Mouse (Mus musculus): ENCODE results near the gene Mettl8. TPM values are rescaled to one million over a fixed set of nuclear protein-coding genes. Genes with fewer than 3 reads are reported as not detected.

The Mettl8 gene
- polyA plus RNA-seq, 1 experiment, result 6.6 TPM

GRCm38 (mm10) chr2:70967216-70967615 is 88.2 kb downstream of the Mettl8 start:
- WGBS, result 97% methylated on average over 1 of the region's 1 CpGs

GRCm38 (mm10) chr2:70964809-70965208 is 90.6 kb downstream of the Mettl8 start:
- DNase-seq, result no peak
- no peak overlapping the region for H3K27ac ChIP-seq (ENCODE audit: insufficient read depth, low read depth, low read length)
- no peaks in the 10 kb centered on the region; the same call in 1 of the 2 replicates for H3K27me3 ChIP-seq (replicated peaks; ENCODE audit: control insufficient read depth, insufficient read depth, low read length)
- TF ChIP-seq POLR2A (IDR thresholded peaks at IDR 0.05; ENCODE audit: low read depth, low read length), result no peak
- TF ChIP-seq CTCF (conservative IDR thresholded peaks at IDR 0.05; ENCODE audit: insufficient read depth, insufficient read length, low read depth, low read length), result no peak
- H3K36me3 ChIP-seq (ENCODE audit: control insufficient read depth, insufficient read depth, low read length), result no peaks in the 10 kb centered on the region
- H3K4me1 ChIP-seq (ENCODE audit: control insufficient read depth, insufficient read depth, low read length), result no peaks in the 10 kb centered on the region
- WGBS, result 90% methylated on average over 2 of the region's 2 CpGs
- H3K4me3 ChIP-seq (ENCODE audit: insufficient read depth, low read depth, low read length), result no peak overlapping the region

More at GRCm38 (mm10) chr2:70967216-70967615, 88.2 kb downstream of the Mettl8 start:
- TF ChIP-seq POLR2A (IDR thresholded peaks at IDR 0.05; ENCODE audit: low read depth, low read length) (no peak), CTCF (conservative IDR thresholded peaks at IDR 0.05; ENCODE audit: insufficient read depth, insufficient read length, low read depth, low read length) (no peak)
- Histone ChIP-seq H3K4me1 (ENCODE audit: control insufficient read depth, insufficient read depth, low read length) (no peaks in the 10 kb centered on the region), H3K27me3 (replicated peaks; ENCODE audit: control insufficient read depth, insufficient read depth, low read length) (no peaks in the 10 kb centered on the region), H3K27ac (ENCODE audit: insufficient read depth, low read depth, low read length) (no peak overlapping the region), H3K36me3 (ENCODE audit: control insufficient read depth, insufficient read depth, low read length) (no peaks in the 10 kb centered on the region), H3K4me3 (ENCODE audit: insufficient read depth, low read depth, low read length) (no peak overlapping the region)
- DNase-seq, result no peak

GRCm38 (mm10) chr2:70962921-70963320 is 92.5 kb downstream of the Mettl8 start:
- DNase-seq, result peak; percentile 33
- Histone ChIP-seq H3K27me3 (replicated peaks; ENCODE audit: control insufficient read depth, insufficient read depth, low read length) (no peaks in the 10 kb centered on the region; the same call in 1 of the 2 replicates), H3K27ac (ENCODE audit: insufficient read depth, low read depth, low read length) (no peak overlapping the region), H3K4me1 (ENCODE audit: control insufficient read depth, insufficient read depth, low read length) (no peaks in the 10 kb centered on the region), H3K4me3 (ENCODE audit: insufficient read depth, low read depth, low read length) (no peak overlapping the region), H3K36me3 (ENCODE audit: control insufficient read depth, insufficient read depth, low read length) (no peaks in the 10 kb centered on the region)
- WGBS, result 65% methylated on average over 1 of the region's 1 CpGs
- no peak for TF ChIP-seq CTCF (conservative IDR thresholded peaks at IDR 0.05; ENCODE audit: insufficient read depth, insufficient read length, low read depth, low read length)
- no peak for TF ChIP-seq POLR2A (IDR thresholded peaks at IDR 0.05; ENCODE audit: low read depth, low read length)

DNA sequence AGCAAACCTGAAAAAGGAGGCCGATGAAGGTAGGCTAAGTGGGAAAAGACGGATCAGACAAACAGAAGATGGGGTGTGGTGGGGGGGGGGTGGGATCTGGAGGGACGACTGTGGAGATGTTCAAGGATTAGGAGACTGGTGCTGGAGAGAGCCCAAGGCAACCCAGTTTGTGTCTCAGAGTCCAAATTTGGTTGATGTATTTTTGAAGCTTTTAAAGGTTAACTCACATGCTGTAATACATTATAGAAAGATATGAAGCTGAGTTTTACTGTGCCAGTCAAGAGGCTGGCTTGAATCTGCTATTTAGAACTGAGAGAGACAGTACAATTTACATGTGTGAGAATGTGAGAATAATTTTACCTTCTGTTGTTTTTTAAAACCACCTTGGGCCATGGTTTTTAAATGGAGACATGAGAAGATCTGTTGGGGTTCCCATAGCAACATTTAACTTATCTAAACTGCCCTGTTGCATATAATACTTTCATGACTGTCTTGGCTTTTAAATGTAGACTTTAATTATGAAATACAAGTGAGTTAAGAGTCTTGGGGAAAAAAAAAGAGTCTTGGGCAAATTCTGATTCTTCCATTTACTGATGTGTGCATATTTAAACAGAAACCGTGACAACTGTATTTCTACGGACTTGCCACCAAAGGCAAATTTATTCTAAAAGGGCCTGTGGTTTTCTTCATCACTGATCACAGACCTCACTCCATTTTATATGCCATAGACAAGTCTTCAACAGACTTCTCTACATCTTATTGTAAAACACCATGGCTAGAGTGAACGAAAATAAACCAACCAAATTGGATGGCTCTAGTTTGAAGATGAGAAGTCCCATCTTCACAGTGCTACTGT is 94.1 kb downstream of the Mettl8 start:
- 79% methylated on average over 6 of the region's 6 CpGs for WGBS
- no peak for DNase-seq
- Histone ChIP-seq H3K4me1 (ENCODE audit: control insufficient read depth, insufficient read depth, low read length) (no peaks in the 10 kb centered on the region), H3K27me3 (replicated peaks; ENCODE audit: control insufficient read depth, insufficient read depth, low read length) (no peaks in the 10 kb centered on the region; the same call in 1 of the 2 replicates), H3K4me3 (ENCODE audit: insufficient read depth, low read depth, low read length) (no peak overlapping the region), H3K36me3 (ENCODE audit: control insufficient read depth, insufficient read depth, low read length) (no peaks in the 10 kb centered on the region), H3K27ac (ENCODE audit: insufficient read depth, low read depth, low read length) (no peak overlapping the region)
- TF ChIP-seq CTCF (conservative IDR thresholded peaks at IDR 0.05; ENCODE audit: insufficient read depth, insufficient read length, low read depth, low read length), result no peak
- no peak for TF ChIP-seq POLR2A (IDR thresholded peaks at IDR 0.05; ENCODE audit: low read depth, low read length)

DNA sequence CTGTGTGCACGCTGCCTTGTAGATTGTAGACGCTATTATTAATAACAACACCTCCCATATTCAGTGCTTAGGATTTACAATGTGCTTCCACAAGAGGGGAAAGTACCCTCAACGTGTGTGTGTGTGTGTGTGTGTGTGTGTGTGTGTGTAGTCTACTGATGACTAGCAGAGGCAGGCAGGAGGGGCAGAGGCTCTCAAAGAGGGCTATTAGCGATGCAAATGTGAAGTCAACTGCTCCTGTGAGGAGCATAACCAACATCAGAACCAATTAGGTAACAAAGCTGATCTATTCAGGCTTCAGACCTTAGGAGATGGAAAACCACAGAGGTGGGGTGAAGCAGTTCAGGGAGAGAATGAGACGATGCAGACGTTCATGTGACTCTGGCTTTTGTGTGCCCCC is 95.3 kb downstream of the Mettl8 start:
- no peaks in the 10 kb centered on the region for H3K4me1 ChIP-seq (ENCODE audit: control insufficient read depth, insufficient read depth, low read length)
- no peak for DNase-seq
- H3K4me3 ChIP-seq (ENCODE audit: insufficient read depth, low read depth, low read length), result no peak overlapping the region
- no peak overlapping the region for H3K27ac ChIP-seq (ENCODE audit: insufficient read depth, low read depth, low read length)
- TF ChIP-seq POLR2A (IDR thresholded peaks at IDR 0.05; ENCODE audit: low read depth, low read length) (no peak), CTCF (conservative IDR thresholded peaks at IDR 0.05; ENCODE audit: insufficient read depth, insufficient read length, low read depth, low read length) (no peak)
- 69% methylated on average over 6 of the region's 6 CpGs for WGBS
- H3K36me3 ChIP-seq (ENCODE audit: control insufficient read depth, insufficient read depth, low read length), result no peaks in the 10 kb centered on the region
- no peaks in the 10 kb centered on the region; the same call in 1 of the 2 replicates for H3K27me3 ChIP-seq (replicated peaks; ENCODE audit: control insufficient read depth, insufficient read depth, low read length)

DNA sequence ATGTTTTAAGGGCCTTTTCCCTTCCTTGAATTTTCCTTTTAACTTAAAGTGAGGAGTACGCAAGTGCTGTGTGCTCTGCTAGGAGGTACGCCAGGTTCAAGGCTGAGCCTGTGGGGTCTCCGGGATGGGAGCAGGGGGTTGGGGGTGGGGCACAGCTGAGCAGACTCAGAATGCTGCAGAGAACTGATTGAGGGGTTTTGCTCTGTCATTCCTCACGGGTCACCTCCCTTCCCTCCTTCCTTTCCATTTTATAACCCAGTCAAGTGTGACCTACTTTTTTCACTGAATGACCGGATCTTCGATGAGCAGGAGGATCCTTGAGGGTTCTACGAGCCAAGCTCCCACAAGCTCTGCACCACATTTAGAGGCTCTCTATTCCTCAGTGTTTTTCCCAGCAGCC is 96.0 kb downstream of the Mettl8 start:
- H3K27ac ChIP-seq (ENCODE audit: insufficient read depth, low read depth, low read length), result no peak overlapping the region
- no peaks in the 10 kb centered on the region for H3K4me1 ChIP-seq (ENCODE audit: control insufficient read depth, insufficient read depth, low read length)
- no peak overlapping the region for H3K4me3 ChIP-seq (ENCODE audit: insufficient read depth, low read depth, low read length)
- H3K27me3 ChIP-seq (replicated peaks; ENCODE audit: control insufficient read depth, insufficient read depth, low read length), result no peaks in the 10 kb centered on the region; the same call in 1 of the 2 replicates
- H3K36me3 ChIP-seq (ENCODE audit: control insufficient read depth, insufficient read depth, low read length), result no peaks in the 10 kb centered on the region
- 51% methylated on average over 7 of the region's 7 CpGs for WGBS
- TF ChIP-seq POLR2A (IDR thresholded peaks at IDR 0.05; ENCODE audit: low read depth, low read length) (no peak), CTCF (conservative IDR thresholded peaks at IDR 0.05; ENCODE audit: insufficient read depth, insufficient read length, low read depth, low read length) (no peak)
- DNase-seq, result no peak

GRCm38 (mm10) chr2:70958536-70958935 is 96.8 kb downstream of the Mettl8 start:
- Histone ChIP-seq H3K36me3 (ENCODE audit: control insufficient read depth, insufficient read depth, low read length) (no peaks in the 10 kb centered on the region), H3K4me3 (ENCODE audit: insufficient read depth, low read depth, low read length) (no peak overlapping the region), H3K27ac (ENCODE audit: insufficient read depth, low read depth, low read length) (no peak overlapping the region), H3K4me1 (ENCODE audit: control insufficient read depth, insufficient read depth, low read length) (no peaks in the 10 kb centered on the region), H3K27me3 (replicated peaks; ENCODE audit: control insufficient read depth, insufficient read depth, low read length) (no peaks in the 10 kb centered on the region; the same call in 1 of the 2 replicates)
- TF ChIP-seq CTCF (conservative IDR thresholded peaks at IDR 0.05; ENCODE audit: insufficient read depth, insufficient read length, low read depth, low read length) (no peak), POLR2A (IDR thresholded peaks at IDR 0.05; ENCODE audit: low read depth, low read length) (no peak)
- 88% methylated on average over 7 of the region's 7 CpGs for WGBS
- DNase-seq, result no peak

Data from kidney, adult 2 months (tissue).